Mouse (Mus musculus): Measurements from ENCODE around the gene Tcirg1. TPM values are rescaled to one million over a fixed set of nuclear protein-coding genes. Genes with fewer than 3 reads are reported as not detected.

Tcirg1 gene
- total RNA-seq, 2 experiments from 2014 or later, result 2.5 to 4.0 TPM

GRCm38 (mm10) chr19:3851979-3852681, 54.8 kb downstream of the Tcirg1 start:
- DNase-seq (ENCODE audit: low spot score), result peak; percentile 27

GRCm38 (mm10) chr19:3851502-3851962, 55.4 kb downstream of the Tcirg1 start, which contains the start of gene Chka:
Chka (plus strand) TSS chr19:3851773.
- DNase-seq (ENCODE audit: low spot score), result peak; percentile 94

- no peak for DNase-seq (ENCODE audit: low spot score)
These were observed 56.0 kb downstream of the Tcirg1 start for GRCm38 (mm10) chr19:3850847-3851469.

GRCm38 (mm10) chr19:3850076-3850475, 56.9 kb downstream of the Tcirg1 start:
- DNase-seq (ENCODE audit: low spot score), result no peak

- DNase-seq (ENCODE audit: low spot score), result no peak
These were observed 57.7 kb downstream of the Tcirg1 start for GRCm38 (mm10) chr19:3849251-3849650.

GRCm38 (mm10) chr19:3848207-3848808, 58.6 kb downstream of the Tcirg1 start:
- DNase-seq (ENCODE audit: low spot score), result no peak

- no peak for DNase-seq (ENCODE audit: low spot score)
These were observed 59.2 kb downstream of the Tcirg1 start for GRCm38 (mm10) chr19:3847711-3848110.

- DNase-seq (ENCODE audit: low spot score), result no peak
These were observed 60.0 kb downstream of the Tcirg1 start for GRCm38 (mm10) chr19:3846676-3847604.

Other genes with a start within 250 kb of the Tcirg1 start
- gene Lrp5, start 220.6 kb downstream of the Tcirg1 start, total RNA-seq (2021), result 10 to 100 TPM; 24.5 to 26.7 TPM
- gene 1810055G02Rik, start 198.8 kb downstream of the Tcirg1 start, total RNA-seq (2021), result 1 to 10 TPM; 7.4 to 8.4 TPM
- 10 to 100 TPM; 19.1 to 19.6 TPM for gene Kmt5b, start 139.7 kb downstream of the Tcirg1 start, total RNA-seq (2021)
- gene Chka, start 55.4 kb downstream of the Tcirg1 start, total RNA-seq (2021), result 1 to 10 TPM; 1.4 to 3.0 TPM
- gene Ndufs8, start 5.6 kb upstream of the Tcirg1 start, total RNA-seq (2021), result 100 to 1,000 TPM; 257 to 270 TPM
- under 1 TPM; 0.62 to 0.83 TPM for gene Aldh3b1, start 22.7 kb upstream of the Tcirg1 start, total RNA-seq (2021)
- 1 to 10 TPM; 3.2 to 5.8 TPM for gene Unc93b1, start 28.1 kb upstream of the Tcirg1 start, total RNA-seq (2021)
- gene Aldh3b3, start 51.5 kb upstream of the Tcirg1 start, total RNA-seq (2021), result not detected
- under 1 TPM; 0.14 to 0.26 TPM for gene Aldh3b2, start 65.2 kb upstream of the Tcirg1 start, total RNA-seq (2021)
- gene Acy3, start 79.4 kb upstream of the Tcirg1 start, total RNA-seq (2021), result 1 to 10 TPM; 1.3 to 2.0 TPM
- gene Tbx10, start 85.6 kb upstream of the Tcirg1 start, total RNA-seq (2021), result not detected
- 10 to 100 TPM; 23.8 to 30.1 TPM for gene Nudt8, start 93.4 kb upstream of the Tcirg1 start, total RNA-seq (2021)
- gene Gm49405, start 93.5 kb upstream of the Tcirg1 start, total RNA-seq (2021), result under 1 TPM; 0.14 to 0.40 TPM
- under 1 TPM; 0.82 to 1.00 TPM for gene Doc2g, start 96.2 kb upstream of the Tcirg1 start, total RNA-seq (2021)
- gene Ndufv1, start 105.7 kb upstream of the Tcirg1 start, total RNA-seq (2021), result 100 to 1,000 TPM; 423 to 466 TPM
- 100 to 1,000 TPM; 480 to 487 TPM for gene Gstp1, start 130.9 kb upstream of the Tcirg1 start, total RNA-seq (2021)
- 100 to 1,000 TPM; 206 to 226 TPM for gene Gstp2, start 138.9 kb upstream of the Tcirg1 start, total RNA-seq (2021)
- not detected for gene Gstp3, start 152.4 kb upstream of the Tcirg1 start, total RNA-seq (2021)
- gene Cabp2, start 174.4 kb upstream of the Tcirg1 start, total RNA-seq (2021), result not detected
- gene Cdk2ap2, start 190.0 kb upstream of the Tcirg1 start, total RNA-seq (2021), result 10 to 100 TPM; 18.7 to 19.9 TPM
- 1 to 10 TPM; 2.0 to 3.7 TPM for gene Pitpnm1, start 192.9 kb upstream of the Tcirg1 start, total RNA-seq (2021)
- gene Aip, start 218.7 kb upstream of the Tcirg1 start, total RNA-seq (2021), result 10 to 100 TPM; 82.2 to 84.7 TPM
- not detected for gene Gpr152, start 232.7 kb upstream of the Tcirg1 start, total RNA-seq (2021)
- not detected for gene Cabp4, start 236.9 kb upstream of the Tcirg1 start, total RNA-seq (2021)
- gene Coro1b, start 241.5 kb upstream of the Tcirg1 start, total RNA-seq (2021), result 10 to 100 TPM; 11.9 to 13.4 TPM
- not detected for gene Ptprcap, start 246.5 kb upstream of the Tcirg1 start, total RNA-seq (2021)

Data from gastrocnemius, adult 18-20 months (tissue).